Mouse (Mus musculus) hindbrain, embryonic 11.5 days (tissue): ENCODE measurements around the gene Abca2. TPM values are rescaled to one million over a fixed set of nuclear protein-coding genes. Genes with fewer than 3 reads are reported as not detected.

Experiments
- ATAC-seq: fragments of 200-750 bp; cut with Nextera tagmentation; 2 replicates; pipeline ENCODE4 v1.8.0; 2017; ENCODE audit warnings: mild to moderate bottlenecking, moderate TSS enrichment, moderate library complexity; ENCODE audit not compliant: low FRiP score
- DNase-seq: peaks from one replicate; pipeline ENCODE4 v3.0.0-alpha.2; 2015; ENCODE audit warnings: low spot score
- H3K27ac ChIP-seq: fragments of 300-500 bp; sonication (generic); 2 replicates; pipeline ENCODE4 v1.5.1; 2014; ENCODE audit warnings: mild to moderate bottlenecking, low read depth, low read length
- H3K27me3 ChIP-seq: fragments of 300-500 bp; sonication (generic); 2 replicates; pipeline ENCODE4 v1.6.1; 2014; ENCODE audit warnings: mild to moderate bottlenecking, low read length, moderate library complexity, mixed read lengths; ENCODE audit not compliant: control insufficient read depth, insufficient read depth
- H3K36me3 ChIP-seq: fragments of 300-500 bp; sonication (generic); 2 replicates; pipeline ENCODE4 v1.6.1; 2014; ENCODE audit warnings: mild to moderate bottlenecking, low read length, moderate library complexity, mixed read lengths; ENCODE audit not compliant: control insufficient read depth, insufficient read depth
- H3K4me1 ChIP-seq: fragments of 300-500 bp; sonication (generic); replicated peaks from 2 replicates; pipeline ENCODE4 v1.6.1; 2014; ENCODE audit warnings: low read length, mixed read lengths; ENCODE audit not compliant: control insufficient read depth, insufficient read depth
- H3K4me2 ChIP-seq: fragments of 300-500 bp; sonication (generic); replicated peaks from 2 replicates; pipeline ENCODE4 v1.6.1; 2014; ENCODE audit warnings: mild to moderate bottlenecking, low read depth, low read length
- H3K4me3 ChIP-seq: fragments of 300-500 bp; sonication (generic); 2 replicates; pipeline ENCODE4 v1.5.1; 2014; ENCODE audit warnings: low read depth, low read length
- H3K9ac ChIP-seq: fragments of 300-500 bp; sonication (generic); 2 replicates; pipeline ENCODE4 v1.6.1; 2014; ENCODE audit warnings: low read depth, low read length
- H3K9me3 ChIP-seq: fragments of 300-500 bp; sonication (generic); 2 replicates; pipeline ENCODE4 v1.6.1; 2016; ENCODE audit warnings: low read length; ENCODE audit not compliant: control insufficient read depth
- WGBS: fragments of 180-500 bp; shearing (Covaris S2); extraction: QIAGEN DNeasy Blood & Tissue Kit; methylation state at CpG from one replicate; pipeline ENCODE4 v1.1.7; 2014; 5-methylcytosine and 5-hydroxymethylcytosine counted together
- polyA plus RNA-seq: library from polyadenylated mRNA; unstranded; fragments of >200 nt; fragmentation: Nextera tagmentation; extraction: Ambion mirVana; gene quantifications from 2 replicates; pipeline ENCODE4 v1.2.1, GENCODE M21; 2014

Gene Abca2
- polyA plus RNA-seq, 1 experiment from 2014 or later, result 3.7 TPM

DNA sequence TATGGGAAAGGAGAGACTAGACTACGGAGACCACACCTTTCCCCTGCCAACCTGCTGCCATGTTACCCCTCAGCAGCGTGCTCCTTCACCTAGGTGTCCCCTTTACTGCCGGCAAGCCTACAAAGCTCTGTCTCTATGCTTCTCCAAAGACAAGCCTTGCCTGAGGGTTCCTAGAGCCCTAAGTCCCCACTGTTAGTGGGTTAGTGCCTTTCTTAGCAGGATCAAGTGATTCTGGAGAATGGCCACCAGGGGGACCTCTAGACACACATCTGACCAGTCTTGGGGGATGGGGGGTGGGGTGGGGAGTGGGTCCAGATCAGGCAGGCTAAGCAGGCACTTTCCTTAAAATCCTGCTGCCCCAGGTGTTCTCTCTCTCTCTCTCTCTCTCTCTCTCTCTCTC, 6.6 kb upstream of the Abca2 start:
- WGBS, result 20% methylated on average over 3 of the region's 3 CpGs
- ATAC-seq, result 0 out of 2 replicates have a peak, but pooled peaks have one; percentile 41
- DNase-seq, result peak; percentile 79
- Histone ChIP-seq H3K27ac (no peak overlapping the region), H3K4me3 (no peak overlapping the region), H3K4me1 (no peaks in the 10 kb centered on the region), H3K4me2 (no peak overlapping the region), H3K9me3 (no peaks in the 10 kb centered on the region), H3K27me3 (peaks cover 13% of the 10 kb centered on the region), H3K9ac (no peak overlapping the region), H3K36me3 (no peaks in the 10 kb centered on the region)

DNA sequence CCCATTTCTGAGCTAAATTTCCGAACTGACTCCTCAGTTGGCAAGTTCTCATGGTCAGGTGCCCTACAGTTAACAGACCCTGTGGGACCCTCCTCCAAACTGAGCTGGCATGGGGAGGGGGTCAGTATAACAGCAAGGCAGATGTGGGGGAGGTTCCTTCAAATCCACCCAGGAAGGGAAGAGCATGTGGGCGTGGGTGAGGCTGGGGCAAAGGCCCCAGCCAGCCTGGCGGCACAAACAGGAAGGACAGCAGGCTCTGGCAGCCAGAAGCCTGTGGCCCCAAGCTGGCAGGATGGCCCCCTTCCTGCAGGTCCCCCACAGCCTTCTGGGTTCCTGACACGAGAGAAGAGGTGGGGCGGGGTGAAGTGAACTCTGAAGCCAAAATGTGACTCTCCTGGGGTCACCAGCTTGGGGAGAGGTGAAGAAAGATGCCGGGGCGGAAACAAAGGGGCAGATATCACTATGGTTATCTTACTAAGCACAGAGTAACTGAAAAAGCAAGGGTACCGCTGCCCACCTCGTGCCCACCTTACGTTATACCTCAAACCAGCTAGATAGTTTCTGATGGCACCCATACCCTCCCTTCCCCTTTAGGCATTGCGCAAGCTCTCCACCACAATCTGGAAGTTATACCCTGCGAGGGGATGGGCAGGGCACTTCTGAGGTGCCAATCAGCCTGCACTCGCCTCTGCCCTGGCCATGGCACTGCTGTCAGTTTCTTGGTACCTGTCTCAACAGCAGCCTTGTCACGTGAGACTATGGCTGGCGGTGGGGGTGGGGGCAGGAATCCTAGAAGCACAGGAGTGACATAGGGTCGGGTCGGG, 5.7 kb upstream of the Abca2 start, which contains the start of gene Fut7:
TSS of gene Fut7 (plus strand) at position 681 of the 824 bp plus-strand sequence.
- Histone ChIP-seq H3K36me3 (no peaks in the 10 kb centered on the region), H3K27me3 (peaks cover 13% of the 10 kb centered on the region), H3K4me2 (no peak within 1 kb of the TSS), H3K4me1 (no peaks in the 10 kb centered on the region), H3K9me3 (no peaks in the 10 kb centered on the region), H3K27ac (no peak within 1 kb of the TSS), H3K4me3 (no peak within 1 kb of the TSS), H3K9ac (no peak within 1 kb of the TSS)
- DNase-seq (no peak), ATAC-seq (no peak)
- 64% methylated on average over 17 of the region's 17 CpGs for WGBS

DNA sequence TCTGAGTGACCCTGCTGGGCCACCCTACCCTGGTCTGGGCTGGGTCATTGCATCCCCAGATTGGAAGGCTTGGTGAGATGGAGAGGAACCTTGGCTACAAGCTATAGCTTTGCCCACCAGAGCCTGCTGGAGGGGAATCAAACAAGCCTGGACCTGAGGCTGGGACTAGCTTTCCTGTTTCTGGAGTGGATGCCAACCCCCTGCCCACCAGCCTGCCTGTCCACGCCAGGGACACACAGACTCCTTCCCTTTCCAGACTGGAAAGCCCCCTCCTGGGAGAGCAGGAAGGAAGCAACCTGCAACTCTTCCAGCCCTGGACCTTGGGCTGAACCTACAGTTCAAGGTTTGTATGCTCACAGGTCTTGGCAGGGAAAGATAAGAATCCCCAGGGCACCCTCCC, 4.9 kb upstream of the Abca2 start:
- H3K9ac ChIP-seq, result no peak overlapping the region
- H3K9me3 ChIP-seq, result no peaks in the 10 kb centered on the region
- no peak overlapping the region for H3K4me3 ChIP-seq
- WGBS, result 73% methylated on average over 1 of the region's 1 CpGs
- H3K27ac ChIP-seq, result no peak overlapping the region
- no peaks in the 10 kb centered on the region for H3K4me1 ChIP-seq
- no peaks in the 10 kb centered on the region for H3K36me3 ChIP-seq
- DNase-seq (no peak), ATAC-seq (no peak)
- peaks cover 13% of the 10 kb centered on the region for H3K27me3 ChIP-seq
- no peak overlapping the region for H3K4me2 ChIP-seq

DNA sequence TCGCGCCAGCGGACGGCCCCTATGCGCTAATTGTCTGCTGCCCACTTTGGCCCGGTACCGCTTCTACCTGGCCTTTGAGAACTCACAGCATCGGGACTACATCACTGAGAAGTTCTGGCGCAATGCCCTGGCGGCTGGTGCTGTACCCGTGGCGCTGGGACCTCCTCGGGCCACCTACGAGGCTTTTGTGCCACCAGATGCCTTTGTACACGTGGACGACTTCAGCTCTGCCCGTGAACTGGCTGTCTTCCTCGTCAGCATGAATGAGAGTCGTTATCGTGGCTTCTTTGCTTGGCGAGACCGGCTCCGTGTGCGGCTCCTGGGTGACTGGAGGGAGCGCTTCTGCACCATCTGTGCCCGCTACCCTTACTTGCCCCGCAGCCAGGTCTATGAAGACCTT, 3.0 kb upstream of the Abca2 start:
- peaks cover 13% of the 10 kb centered on the region for H3K27me3 ChIP-seq

DNA sequence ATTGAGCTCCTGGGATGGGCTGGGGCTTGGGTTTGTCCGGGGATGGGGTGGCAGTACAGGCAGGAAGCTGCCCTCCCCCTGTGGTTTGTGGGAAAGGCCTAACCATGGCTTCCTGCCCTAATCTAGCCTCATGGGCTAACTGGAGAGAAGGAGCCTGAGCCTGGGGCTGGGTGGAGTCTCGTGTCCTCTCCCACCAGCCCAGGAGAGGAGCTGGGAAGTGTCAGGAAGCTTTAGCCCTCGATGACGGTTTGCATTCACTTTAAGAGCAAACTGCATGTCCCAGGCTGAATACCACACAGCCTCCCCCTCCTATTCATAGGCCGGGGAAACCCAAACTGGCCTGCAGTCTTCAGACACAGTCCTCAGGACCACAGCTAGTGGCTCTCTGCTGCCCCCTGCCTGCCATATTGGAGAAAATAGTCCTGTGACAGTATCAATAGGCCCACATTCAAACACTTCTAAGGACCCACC, 1.7 kb upstream of the Abca2 start:
- H3K4me3 ChIP-seq, result no peak overlapping the region
- H3K9ac ChIP-seq, result no peak overlapping the region
- no peaks in the 10 kb centered on the region for H3K9me3 ChIP-seq
- peaks cover 13% of the 10 kb centered on the region for H3K27me3 ChIP-seq
- 34% methylated on average over 5 of the region's 5 CpGs for WGBS
- peaks cover 3% of the 10 kb centered on the region; the same call in 1 of the 2 replicates for H3K4me1 ChIP-seq
- no peak overlapping the region for H3K27ac ChIP-seq
- H3K36me3 ChIP-seq, result no peaks in the 10 kb centered on the region
- ATAC-seq, result 0 out of 2 replicates have a peak, but pooled peaks have one; percentile 6
- H3K4me2 ChIP-seq, result no peak overlapping the region
- DNase-seq, result peak; percentile 91

More for the DNA sequence above, 3.0 kb upstream of the Abca2 start:
- WGBS, result 42% methylated on average over 27 of the region's 27 CpGs
- H3K4me2 ChIP-seq, result no peak overlapping the region
- ATAC-seq, result no peak
- no peak overlapping the region for H3K4me3 ChIP-seq
- H3K36me3 ChIP-seq, result no peaks in the 10 kb centered on the region
- DNase-seq, result no peak
- H3K9me3 ChIP-seq, result no peaks in the 10 kb centered on the region
- H3K4me1 ChIP-seq, result no peaks in the 10 kb centered on the region
- H3K27ac ChIP-seq, result no peak overlapping the region
- H3K9ac ChIP-seq, result no peak overlapping the region

DNA sequence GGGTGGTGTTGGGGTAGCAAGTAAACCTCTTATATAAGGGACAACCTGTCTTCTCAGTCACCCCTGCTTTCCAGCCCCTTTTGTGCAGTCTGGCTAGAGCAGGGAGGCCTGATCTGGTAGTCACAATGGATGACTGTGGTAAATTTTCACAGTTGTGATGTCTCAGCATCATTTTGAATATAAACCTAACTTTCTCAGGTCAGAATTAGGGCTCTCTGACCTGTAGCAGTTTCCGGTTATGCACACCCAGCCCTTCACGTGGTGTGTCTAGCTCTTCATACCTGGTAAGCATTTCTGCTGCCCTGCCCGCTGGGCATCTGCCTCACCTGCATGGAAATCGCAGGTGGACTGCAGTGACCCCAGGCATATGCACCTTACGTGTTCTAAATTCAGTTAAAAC, 1.2 kb upstream of the Abca2 start:
- Histone ChIP-seq H3K36me3 (no peaks in the 10 kb centered on the region), H3K27ac (no peak overlapping the region), H3K4me1 (peaks cover 3% of the 10 kb centered on the region; the same call in 1 of the 2 replicates), H3K9ac (no peak overlapping the region), H3K4me2 (no peak overlapping the region), H3K9me3 (no peaks in the 10 kb centered on the region), H3K27me3 (peaks cover 13% of the 10 kb centered on the region), H3K4me3 (no peak overlapping the region)
- DNase-seq, result no peak
- WGBS, result 93% methylated on average over 5 of the region's 5 CpGs
- no peak for ATAC-seq

DNA sequence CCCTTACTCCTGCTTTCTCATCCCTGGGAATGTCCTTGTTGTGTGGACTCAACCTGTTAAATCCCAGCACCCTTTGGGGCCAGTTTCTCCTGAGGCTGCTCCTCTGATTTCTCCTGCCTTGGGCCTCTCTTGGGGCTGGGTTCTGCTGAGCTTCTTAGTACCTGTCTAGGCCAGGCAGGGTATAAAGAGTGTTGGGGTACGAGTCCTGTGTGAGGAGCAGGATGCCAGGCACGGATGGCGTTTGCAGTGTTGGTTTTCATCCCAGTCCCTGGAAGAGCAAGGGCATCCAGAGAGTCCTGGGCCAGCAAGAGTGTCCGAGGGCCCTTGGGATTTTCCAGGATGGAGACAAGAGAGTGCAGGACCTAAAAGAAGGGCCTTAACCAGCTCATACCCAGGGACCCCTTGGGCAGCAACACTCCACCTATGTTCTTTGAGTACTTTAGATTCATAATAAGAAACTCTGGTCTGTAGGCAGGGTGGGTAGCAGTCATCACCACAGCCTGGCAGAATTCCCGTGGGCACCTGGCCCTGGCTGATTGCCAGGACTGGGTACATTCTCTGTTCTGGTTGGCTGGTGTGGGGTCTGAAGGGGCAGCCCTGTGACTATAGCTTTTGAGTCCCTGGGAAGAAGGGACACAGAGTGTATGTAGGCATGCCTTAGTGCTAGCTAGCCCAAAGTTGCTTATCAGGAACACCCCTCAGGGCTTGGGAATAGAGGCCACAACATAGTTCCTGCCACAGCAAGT, 1.1 kb downstream of the Abca2 start:
- ATAC-seq (no peak), DNase-seq (no peak)
- Histone ChIP-seq H3K4me2 (peak overlapping the region; percentile 72), H3K4me1 (peaks cover 3% of the 10 kb centered on the region; the same call in 1 of the 2 replicates), H3K36me3 (no peaks in the 10 kb centered on the region), H3K27me3 (peaks cover 13% of the 10 kb centered on the region), H3K9ac (peak overlapping the region; percentile 87; the same call in 1 of the 2 replicates), H3K27ac (no peak overlapping the region), H3K9me3 (no peaks in the 10 kb centered on the region), H3K4me3 (peak overlapping the region; percentile 75; the same call in 1 of the 2 replicates)
- 85% methylated on average over 5 of the region's 5 CpGs for WGBS

DNA sequence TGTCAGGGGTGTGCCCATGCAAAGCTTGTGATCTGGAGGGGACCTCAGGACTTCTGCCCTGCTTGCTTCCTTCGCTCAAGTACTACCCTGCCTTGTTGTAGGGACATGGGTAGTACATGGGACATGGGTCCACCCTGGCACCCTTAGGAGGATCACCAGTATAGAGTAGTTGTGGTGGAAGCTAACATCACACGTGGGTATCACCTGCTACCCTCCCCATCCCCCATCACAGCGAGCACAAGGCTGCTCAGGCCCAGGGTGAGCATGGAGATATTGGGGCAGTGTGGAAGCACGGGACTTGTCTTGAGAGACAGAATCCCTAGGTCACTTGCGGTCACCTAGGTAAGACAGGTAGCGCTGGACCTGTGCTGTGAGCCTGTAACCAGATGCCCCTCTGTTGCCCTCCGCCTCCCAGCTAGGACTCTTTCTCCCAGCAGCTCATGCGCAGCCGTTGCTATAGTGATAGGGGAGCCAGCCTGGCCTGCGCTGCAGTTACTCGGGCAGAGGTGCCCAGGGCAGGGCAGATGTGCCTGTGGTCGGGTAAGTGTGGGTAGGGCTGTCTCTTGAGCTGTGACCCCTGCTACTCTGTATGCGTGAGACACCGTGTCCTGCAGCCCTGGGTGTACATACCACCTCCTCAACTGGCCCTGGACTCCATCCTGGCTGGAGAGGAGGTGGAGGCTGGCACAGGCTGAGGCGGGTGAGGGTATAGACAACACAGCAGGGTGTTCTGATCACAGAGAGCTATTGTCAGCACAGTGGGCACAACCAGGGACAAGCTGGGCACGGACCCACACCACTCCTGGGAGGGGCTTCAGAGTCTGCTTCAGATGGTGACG, 2.1 kb downstream of the Abca2 start:
- Histone ChIP-seq H3K4me1 (peaks cover 3% of the 10 kb centered on the region; the same call in 1 of the 2 replicates), H3K36me3 (no peaks in the 10 kb centered on the region; the same call in 1 of the 2 replicates), H3K27me3 (peaks cover 6% of the 10 kb centered on the region), H3K9ac (peak overlapping the region; percentile 15; the same call in 1 of the 2 replicates), H3K4me3 (no peak overlapping the region), H3K9me3 (no peaks in the 10 kb centered on the region), H3K4me2 (no peak overlapping the region), H3K27ac (no peak overlapping the region)
- WGBS, result 65% methylated on average over 17 of the region's 17 CpGs
- ATAC-seq (no peak), DNase-seq (no peak)
